Mouse (Mus musculus): ENCODE data around the gene Tmed6.

DNA sequence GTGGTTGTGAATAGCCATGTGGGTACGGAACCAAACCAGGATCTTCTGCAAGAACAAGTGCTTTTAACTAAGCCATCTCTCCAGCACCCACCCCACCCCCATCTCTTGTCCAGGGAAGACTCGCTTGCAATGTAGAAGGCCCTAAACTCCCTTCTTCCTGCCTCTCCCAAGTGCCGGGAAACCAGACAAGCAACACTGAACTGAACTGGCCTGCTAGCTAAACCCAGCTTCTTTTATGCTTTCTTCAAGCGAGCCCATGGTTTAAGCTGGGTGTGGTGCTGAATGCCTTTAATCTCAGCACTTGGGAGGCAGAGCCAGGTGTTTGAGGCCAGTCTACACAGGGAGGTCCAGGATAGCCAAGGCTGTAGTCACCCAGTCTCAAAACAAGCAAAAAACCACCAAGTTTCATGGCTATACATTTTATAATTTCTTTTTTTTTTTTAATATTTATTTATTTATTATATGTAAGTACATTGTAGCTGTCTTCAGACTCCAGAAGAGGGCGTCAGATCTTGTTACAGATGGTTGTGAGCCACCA, 23.2 kb upstream of the Tmed6 start:
- TF ChIP-seq CTCF (IDR thresholded peaks at IDR 0.05; ENCODE audit: low read depth, low read length) (no peak), POLR2A (IDR thresholded peaks at IDR 0.05; ENCODE audit: borderline replicate concordance, low read depth, low read length) (no peak)
